Mouse (Mus musculus): Measurements from ENCODE around the gene Epc2. TPM values are rescaled to one million over a fixed set of nuclear protein-coding genes. Genes with fewer than 3 reads are reported as not detected.

Gene Epc2
- polyA plus RNA-seq, 1 experiment from 2014 or later: 5.9 TPM

DNA sequence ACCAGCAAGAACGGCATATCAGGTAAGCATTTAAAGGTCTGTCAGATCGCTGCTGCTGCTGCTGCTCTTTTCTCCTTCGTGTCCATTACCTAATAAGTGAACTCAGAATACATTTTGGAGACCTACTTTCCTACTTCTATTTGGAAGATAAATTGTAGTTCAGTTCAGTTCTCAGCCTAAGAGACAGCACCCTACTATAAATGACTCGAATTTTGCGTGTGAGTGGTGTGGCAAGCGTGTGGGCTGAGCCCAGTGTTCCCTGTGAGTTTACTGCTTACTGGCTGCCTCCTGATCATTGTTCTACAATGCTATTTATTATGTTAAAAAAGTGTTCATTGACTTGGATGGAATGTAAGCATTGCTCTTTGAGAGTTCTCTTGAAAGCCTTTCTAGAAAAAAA lies 85.9 kb downstream of the Epc2 start:
- WGBS: 96% methylated on average over 6 of the region's 6 CpGs
- H3K27me3 ChIP-seq: no peaks in the 10 kb centered on the region
- H3K4me3 ChIP-seq (replicated peaks): no peak overlapping the region
- H3K4me2 ChIP-seq (replicated peaks): no peak overlapping the region
- H3K4me1 ChIP-seq: no peaks in the 10 kb centered on the region
- H3K27ac ChIP-seq (replicated peaks): no peak overlapping the region
- no peak overlapping the region for H3K9ac ChIP-seq
- ATAC-seq (ENCODE audit: insufficient number of reproducible peaks, low FRiP score, low TSS enrichment, low read depth): no peak
- peaks cover 7% of the 10 kb centered on the region for H3K36me3 ChIP-seq
- no peaks in the 10 kb centered on the region for H3K9me3 ChIP-seq (replicated peaks)

GRCm38 (mm10) chr2:49538056-49538455 lies 86.8 kb downstream of the Epc2 start:
- peaks cover 7% of the 10 kb centered on the region for H3K36me3 ChIP-seq
- no peaks in the 10 kb centered on the region for H3K9me3 ChIP-seq (replicated peaks)
- no peak overlapping the region for H3K4me2 ChIP-seq (replicated peaks)
- H3K27ac ChIP-seq (replicated peaks): no peak overlapping the region
- no peaks in the 10 kb centered on the region for H3K4me1 ChIP-seq
- 73% methylated on average over 2 of the region's 2 CpGs for WGBS
- no peak overlapping the region for H3K9ac ChIP-seq
- no peaks in the 10 kb centered on the region for H3K27me3 ChIP-seq
- no peak for ATAC-seq (ENCODE audit: insufficient number of reproducible peaks, low FRiP score, low TSS enrichment, low read depth)
- no peak overlapping the region for H3K4me3 ChIP-seq (replicated peaks)

DNA sequence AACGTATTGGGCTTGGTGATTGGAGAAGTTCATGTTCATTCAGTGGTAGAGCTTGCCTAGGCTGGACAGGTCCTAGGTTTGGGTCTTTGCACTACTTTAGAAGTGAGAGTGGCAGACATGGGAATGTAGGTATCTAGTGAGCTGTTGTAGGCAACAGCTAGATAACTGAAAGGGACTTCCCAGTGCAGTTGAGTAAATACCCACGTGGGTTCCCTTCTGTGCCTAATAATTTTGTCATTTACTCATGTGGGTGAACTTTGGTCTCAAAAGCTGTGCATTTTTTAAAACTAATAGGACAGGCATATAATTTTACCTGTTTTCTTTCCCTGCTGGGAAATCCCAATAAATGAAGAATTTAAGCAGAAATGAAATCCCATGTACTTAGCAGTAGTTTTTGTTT lies 88.5 kb downstream of the Epc2 start:
- Histone ChIP-seq H3K4me1 (no peaks in the 10 kb centered on the region), H3K9ac (no peak overlapping the region), H3K27me3 (no peaks in the 10 kb centered on the region), H3K9me3 (replicated peaks) (no peaks in the 10 kb centered on the region), H3K27ac (replicated peaks) (no peak overlapping the region), H3K36me3 (peaks cover 7% of the 10 kb centered on the region), H3K4me2 (replicated peaks) (no peak overlapping the region), H3K4me3 (replicated peaks) (no peak overlapping the region)
- ATAC-seq (ENCODE audit: insufficient number of reproducible peaks, low FRiP score, low TSS enrichment, low read depth): no peak
- 84% methylated on average over 2 of the region's 2 CpGs for WGBS

DNA sequence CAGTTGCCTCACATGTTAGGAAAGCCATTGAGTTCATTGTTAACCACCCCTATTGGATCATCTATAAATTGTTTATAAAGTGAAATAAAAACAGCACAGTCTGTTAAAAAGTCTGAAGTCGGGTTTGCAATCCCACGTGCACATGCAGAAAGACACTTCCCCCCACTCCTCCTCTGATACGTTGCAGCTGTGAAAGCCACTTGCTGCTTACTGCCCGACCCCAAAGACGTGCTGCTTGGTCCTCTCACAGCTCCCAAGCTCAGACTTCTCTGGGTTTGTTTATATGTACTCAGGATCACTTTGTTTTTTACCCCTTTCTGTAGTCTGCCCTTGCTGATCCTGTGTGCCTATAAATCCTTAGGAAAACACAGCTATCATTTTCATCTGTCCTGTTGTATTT lies 96.5 kb downstream of the Epc2 start:
- 48% methylated on average over 5 of the region's 5 CpGs for WGBS
- H3K27me3 ChIP-seq: no peaks in the 10 kb centered on the region
- H3K4me2 ChIP-seq (replicated peaks): no peak overlapping the region
- ATAC-seq (ENCODE audit: insufficient number of reproducible peaks, low FRiP score, low TSS enrichment, low read depth): no peak
- no peak overlapping the region for H3K27ac ChIP-seq (replicated peaks)
- H3K9ac ChIP-seq: no peak overlapping the region
- peaks cover 36% of the 10 kb centered on the region for H3K36me3 ChIP-seq
- no peak overlapping the region for H3K4me3 ChIP-seq (replicated peaks)
- no peaks in the 10 kb centered on the region for H3K9me3 ChIP-seq (replicated peaks)
- H3K4me1 ChIP-seq: no peaks in the 10 kb centered on the region

- 94% methylated on average over 5 of the region's 5 CpGs for WGBS
These were observed 97.2 kb downstream of the Epc2 start for GRCm38 (mm10) chr2:49548492-49548891.

DNA sequence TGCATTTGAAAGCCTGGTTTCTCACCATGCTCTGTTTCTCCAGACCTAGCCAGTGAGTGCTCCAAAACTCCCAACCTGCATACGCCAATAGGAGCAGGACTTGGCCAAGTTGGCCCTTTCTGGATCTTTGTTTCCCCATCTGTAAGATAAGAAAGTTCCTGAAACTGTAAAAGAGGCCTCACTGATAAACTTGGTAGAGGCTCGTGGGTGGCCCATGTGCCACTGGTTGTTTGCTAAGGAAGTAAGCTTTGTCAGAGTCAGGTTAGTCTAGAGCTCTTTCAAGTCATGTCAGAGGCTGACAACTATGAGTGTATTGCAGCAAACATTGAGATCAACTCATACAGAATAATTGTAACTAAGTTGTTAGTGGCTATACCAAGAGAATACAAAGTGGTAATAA lies 101.8 kb downstream of the Epc2 start:
- Histone ChIP-seq H3K4me2 (replicated peaks) (no peak overlapping the region), H3K4me1 (no peaks in the 10 kb centered on the region), H3K27me3 (no peaks in the 10 kb centered on the region), H3K9me3 (replicated peaks) (no peaks in the 10 kb centered on the region), H3K9ac (no peak overlapping the region), H3K4me3 (replicated peaks) (no peak overlapping the region), H3K36me3 (peaks cover 19% of the 10 kb centered on the region), H3K27ac (replicated peaks) (no peak overlapping the region)
- no peak for ATAC-seq (ENCODE audit: insufficient number of reproducible peaks, low FRiP score, low TSS enrichment, low read depth)
- 92% methylated on average over 2 of the region's 2 CpGs for WGBS

More at GRCm38 (mm10) chr2:49548492-49548891, 97.2 kb downstream of the Epc2 start:
- no peak overlapping the region for H3K9ac ChIP-seq
- no peak overlapping the region for H3K4me3 ChIP-seq (replicated peaks)
- no peaks in the 10 kb centered on the region for H3K4me1 ChIP-seq
- H3K9me3 ChIP-seq (replicated peaks): no peaks in the 10 kb centered on the region
- ATAC-seq (ENCODE audit: insufficient number of reproducible peaks, low FRiP score, low TSS enrichment, low read depth): no peak
- H3K4me2 ChIP-seq (replicated peaks): no peak overlapping the region
- H3K36me3 ChIP-seq: peaks cover 36% of the 10 kb centered on the region
- H3K27ac ChIP-seq (replicated peaks): no peak overlapping the region
- H3K27me3 ChIP-seq: no peaks in the 10 kb centered on the region

DNA sequence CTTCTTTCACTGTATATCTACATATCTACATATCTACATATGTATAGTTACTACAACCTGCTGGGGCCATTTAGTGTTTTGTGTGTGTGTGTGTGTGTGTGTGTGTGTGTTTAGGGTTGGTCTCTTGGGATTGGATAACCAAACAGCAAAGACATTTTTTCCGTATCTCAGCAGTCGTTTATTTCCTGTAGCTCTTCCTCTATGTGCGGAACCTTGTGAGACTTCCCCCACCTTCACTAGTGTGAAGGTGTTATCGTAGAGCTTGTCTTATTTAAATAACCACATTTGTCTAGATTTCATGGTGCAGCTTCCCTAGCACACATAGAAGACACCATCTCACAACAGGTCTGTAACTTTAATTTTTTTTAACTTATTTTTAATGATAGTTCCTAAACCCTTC lies 106.1 kb downstream of the Epc2 start:
- no peak overlapping the region for H3K9ac ChIP-seq
- H3K4me2 ChIP-seq (replicated peaks): no peak overlapping the region
- no peaks in the 10 kb centered on the region for H3K4me1 ChIP-seq
- no peak for ATAC-seq (ENCODE audit: insufficient number of reproducible peaks, low FRiP score, low TSS enrichment, low read depth)
- no peak overlapping the region for H3K4me3 ChIP-seq (replicated peaks)
- H3K27ac ChIP-seq (replicated peaks): no peak overlapping the region
- WGBS: 87% methylated on average over 4 of the region's 4 CpGs
- H3K36me3 ChIP-seq: peaks cover 6% of the 10 kb centered on the region; the same call in 1 of the 2 replicates
- H3K9me3 ChIP-seq (replicated peaks): no peaks in the 10 kb centered on the region
- H3K27me3 ChIP-seq: no peaks in the 10 kb centered on the region

DNA sequence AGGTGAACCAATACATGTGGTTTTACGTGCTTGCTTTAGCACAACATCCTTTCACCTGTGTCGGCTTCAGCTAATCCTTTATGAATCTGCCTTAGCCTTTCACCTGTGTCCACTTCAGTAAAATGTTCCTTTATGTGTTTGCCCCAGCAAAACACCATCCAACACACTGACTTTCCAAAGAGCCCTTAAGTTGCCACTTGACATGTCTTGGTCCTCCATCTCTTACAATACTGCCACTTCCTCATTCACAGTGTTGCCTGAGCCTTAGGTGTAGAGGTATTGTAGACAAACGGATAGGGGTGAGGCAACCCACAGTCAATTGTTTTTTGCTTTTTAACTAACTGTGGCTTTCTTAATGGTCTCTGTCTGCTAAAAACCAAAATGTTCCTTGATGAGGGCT lies 107.1 kb downstream of the Epc2 start:
- no peaks in the 10 kb centered on the region for H3K9me3 ChIP-seq (replicated peaks)
- WGBS: 92% methylated on average over 3 of the region's 3 CpGs
- H3K27ac ChIP-seq (replicated peaks): no peak overlapping the region
- no peak overlapping the region for H3K9ac ChIP-seq
- no peak overlapping the region for H3K4me2 ChIP-seq (replicated peaks)
- peaks cover 6% of the 10 kb centered on the region; the same call in 1 of the 2 replicates for H3K36me3 ChIP-seq
- no peaks in the 10 kb centered on the region for H3K4me1 ChIP-seq
- no peak overlapping the region for H3K4me3 ChIP-seq (replicated peaks)
- no peak for ATAC-seq (ENCODE audit: insufficient number of reproducible peaks, low FRiP score, low TSS enrichment, low read depth)
- no peaks in the 10 kb centered on the region for H3K27me3 ChIP-seq

- no peak overlapping the region for H3K4me2 ChIP-seq (replicated peaks)
- no peak overlapping the region for H3K27ac ChIP-seq (replicated peaks)
- H3K9me3 ChIP-seq (replicated peaks): no peaks in the 10 kb centered on the region
- H3K9ac ChIP-seq: no peak overlapping the region
- ATAC-seq (ENCODE audit: insufficient number of reproducible peaks, low FRiP score, low TSS enrichment, low read depth): no peak
- H3K4me1 ChIP-seq: no peaks in the 10 kb centered on the region
- H3K27me3 ChIP-seq: no peaks in the 10 kb centered on the region
- WGBS: 79% methylated on average over 10 of the region's 10 CpGs
- H3K4me3 ChIP-seq (replicated peaks): no peak overlapping the region
- no peaks in the 10 kb centered on the region for H3K36me3 ChIP-seq
These were observed 111.5 kb downstream of the Epc2 start for GRCm38 (mm10) chr2:49562688-49563350.

DNA sequence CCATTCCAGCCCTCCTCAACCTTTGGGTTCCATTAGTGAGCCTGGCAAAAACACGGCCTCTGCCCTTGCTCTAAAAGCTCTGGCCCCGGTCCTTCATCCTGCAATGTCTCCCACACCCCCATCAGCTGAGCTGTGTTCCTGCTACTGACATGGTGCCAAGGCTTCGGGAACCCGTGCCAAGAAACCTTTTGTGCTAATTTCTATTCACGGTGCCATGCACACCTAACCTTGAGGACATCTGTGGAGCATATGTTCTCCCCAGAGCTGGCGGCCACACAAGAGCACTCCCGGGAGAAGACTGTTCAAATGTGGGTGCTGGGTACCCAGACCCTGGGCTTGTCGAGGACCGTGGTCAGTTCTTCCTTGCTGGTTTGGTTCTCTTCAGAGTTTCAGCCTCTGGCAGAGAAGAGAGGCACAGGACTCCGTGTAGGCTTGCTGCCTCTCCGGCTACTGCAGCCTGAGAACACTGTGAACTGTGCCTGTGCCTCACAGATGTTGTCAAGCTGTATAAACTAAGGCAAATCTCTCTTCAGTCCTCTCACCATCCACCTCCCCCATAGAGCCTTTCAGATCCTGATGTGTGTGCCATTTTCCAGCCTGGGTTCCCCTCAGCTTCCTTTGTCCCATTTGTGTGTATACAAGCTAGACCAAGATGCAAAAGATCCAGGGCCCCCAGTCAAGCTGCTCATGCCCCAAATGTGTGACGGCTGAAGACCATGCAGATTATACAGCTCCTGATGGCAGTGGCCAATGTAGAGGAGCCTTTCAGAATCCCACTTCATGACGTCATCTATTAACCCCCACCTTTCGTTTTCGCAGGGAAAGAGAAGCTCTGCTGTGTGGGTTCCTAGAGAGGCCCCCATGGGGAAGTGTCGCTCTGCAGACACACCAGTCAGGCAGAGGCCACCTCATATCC lies 118.8 kb downstream of the Epc2 start:
- peak; percentile 39 for ATAC-seq (ENCODE audit: insufficient number of reproducible peaks, low FRiP score, low TSS enrichment, low read depth)
- H3K4me1 ChIP-seq: peaks cover 34% of the 10 kb centered on the region
- no peak overlapping the region; the same call in 1 of the 2 replicates for H3K27ac ChIP-seq (replicated peaks)
- no peak overlapping the region for H3K9ac ChIP-seq
- no peak overlapping the region for H3K4me3 ChIP-seq (replicated peaks)
- no peaks in the 10 kb centered on the region for H3K9me3 ChIP-seq (replicated peaks)
- H3K4me2 ChIP-seq (replicated peaks): peak overlapping the region; percentile 25
- H3K27me3 ChIP-seq: no peaks in the 10 kb centered on the region
- H3K36me3 ChIP-seq: no peaks in the 10 kb centered on the region
- WGBS: 39% methylated on average over 16 of the region's 16 CpGs

DNA sequence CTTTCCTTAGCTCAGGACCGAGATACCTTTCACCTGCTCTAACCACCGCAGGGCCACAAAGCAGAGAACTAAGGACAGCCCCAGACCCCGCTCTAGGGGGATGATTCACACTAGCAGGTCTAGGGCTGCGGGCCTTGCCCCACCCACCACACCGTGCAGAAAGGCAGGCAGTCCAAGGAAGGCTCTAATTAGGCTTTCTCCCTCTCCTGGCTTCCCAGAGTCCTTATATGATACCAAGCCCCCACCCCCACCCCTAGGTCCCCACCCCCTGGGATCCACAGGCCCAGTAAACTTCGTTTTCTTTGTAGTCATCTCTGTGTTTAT lies 119.5 kb downstream of the Epc2 start:
- ATAC-seq (ENCODE audit: insufficient number of reproducible peaks, low FRiP score, low TSS enrichment, low read depth): peak; percentile 41
- Histone ChIP-seq H3K27me3 (no peaks in the 10 kb centered on the region), H3K4me2 (replicated peaks) (no peak overlapping the region), H3K36me3 (no peaks in the 10 kb centered on the region), H3K9me3 (replicated peaks) (no peaks in the 10 kb centered on the region), H3K4me3 (replicated peaks) (no peak overlapping the region), H3K27ac (replicated peaks) (no peak overlapping the region), H3K9ac (no peak overlapping the region), H3K4me1 (peaks cover 34% of the 10 kb centered on the region)
- WGBS: 38% methylated on average over 6 of the region's 6 CpGs

Measured in embryonic facial prominence, embryonic 15.5 days (tissue).